Mouse (Mus musculus) hindbrain, embryonic 12.5 days (tissue): ENCODE measurements around the gene Hic1. TPM values are rescaled to one million over a fixed set of nuclear protein-coding genes. Genes with fewer than 3 reads are reported as not detected.

ENCODE experiments used
- ATAC-seq: fragments of 200-750 bp; cut with Nextera tagmentation; 2 replicates; pipeline ENCODE4 v1.8.0; 2017; ENCODE audit warnings: moderate TSS enrichment; ENCODE audit not compliant: low FRiP score
- H3K27ac ChIP-seq: fragments of 300-500 bp; sonication (generic); 2 replicates; pipeline ENCODE4 v1.5.1; 2016; ENCODE audit warnings: mild to moderate bottlenecking
- H3K27me3 ChIP-seq: fragments of 300-500 bp; sonication (generic); 2 replicates; pipeline ENCODE4 v1.6.1; 2016; ENCODE audit warnings: mild to moderate bottlenecking
- H3K36me3 ChIP-seq: fragments of 300-500 bp; sonication (generic); 2 replicates; pipeline ENCODE4 v1.6.1; 2016; ENCODE audit warnings: mild to moderate bottlenecking
- H3K4me1 ChIP-seq: fragments of 300-500 bp; sonication (generic); 2 replicates; pipeline ENCODE4 v1.6.1; 2016
- H3K4me2 ChIP-seq: fragments of 300-500 bp; sonication (generic); replicated peaks from 2 replicates; pipeline ENCODE4 v1.6.1; 2016; ENCODE audit warnings: mild to moderate bottlenecking
- H3K4me3 ChIP-seq: fragments of 300-500 bp; sonication (generic); 2 replicates; pipeline ENCODE4 v1.5.1; 2016; ENCODE audit warnings: mild to moderate bottlenecking
- H3K9ac ChIP-seq: fragments of 300-500 bp; sonication (generic); 2 replicates; pipeline ENCODE4 v1.6.1; 2016; ENCODE audit warnings: mild to moderate bottlenecking, moderate library complexity
- H3K9me3 ChIP-seq: fragments of 300-500 bp; sonication (generic); replicated peaks from 2 replicates; pipeline ENCODE4 v1.6.1; 2016; ENCODE audit warnings: mild to moderate bottlenecking
- WGBS: fragments of 180-500 bp; shearing (Covaris S2); methylation state at CpG from one replicate; pipeline ENCODE4 v1.1.7; 2016; 5-methylcytosine and 5-hydroxymethylcytosine counted together
- polyA plus RNA-seq: library from polyadenylated mRNA; unstranded; fragments of >200 nt; fragmentation: Nextera tagmentation; extraction: Ambion mirVana; gene quantifications from 2 replicates; pipeline ENCODE4 v1.2.1, GENCODE M21; 2016

The Hic1 gene
- polyA plus RNA-seq, 1 experiment from 2014 or later, result 11.3 TPM

GRCm38 (mm10) chr11:75201721-75202120 lies 32.4 kb upstream of the Hic1 start:
- Histone ChIP-seq H3K9me3 (no peaks in the 10 kb centered on the region), H3K4me2 (no peak overlapping the region), H3K9ac (no peak overlapping the region), H3K4me1 (peaks cover 13% of the 10 kb centered on the region; the same call in 1 of the 2 replicates), H3K36me3 (no peaks in the 10 kb centered on the region), H3K4me3 (no peak overlapping the region), H3K27me3 (peaks cover 40% of the 10 kb centered on the region), H3K27ac (no peak overlapping the region)
- 56% methylated on average over 8 of the region's 8 CpGs for WGBS
- ATAC-seq, result no peak

- WGBS, result 92% methylated on average over 12 of the region's 12 CpGs
- no peak overlapping the region for H3K4me2 ChIP-seq
- peaks cover 48% of the 10 kb centered on the region for H3K27me3 ChIP-seq
- H3K9me3 ChIP-seq, result no peaks in the 10 kb centered on the region
- no peak overlapping the region for H3K4me3 ChIP-seq
- H3K36me3 ChIP-seq, result no peaks in the 10 kb centered on the region
- no peak overlapping the region for H3K9ac ChIP-seq
- no peak for ATAC-seq
- H3K4me1 ChIP-seq, result peaks cover 16% of the 10 kb centered on the region; the same call in 1 of the 2 replicates
- H3K27ac ChIP-seq, result no peak overlapping the region
These were observed 31.6 kb upstream of the Hic1 start for GRCm38 (mm10) chr11:75200935-75201334.

GRCm38 (mm10) chr11:75199951-75200350 lies 30.6 kb upstream of the Hic1 start:
- Histone ChIP-seq H3K9ac (no peak overlapping the region), H3K9me3 (no peaks in the 10 kb centered on the region), H3K27ac (no peak overlapping the region), H3K4me3 (no peak overlapping the region), H3K27me3 (peaks cover 58% of the 10 kb centered on the region), H3K4me1 (peaks cover 22% of the 10 kb centered on the region), H3K36me3 (no peaks in the 10 kb centered on the region), H3K4me2 (no peak overlapping the region)
- 77% methylated on average over 5 of the region's 5 CpGs for WGBS
- ATAC-seq, result no peak

GRCm38 (mm10) chr11:75198792-75199191 lies 29.5 kb upstream of the Hic1 start:
- Histone ChIP-seq H3K4me1 (peaks cover 30% of the 10 kb centered on the region), H3K4me3 (no peak overlapping the region), H3K9me3 (no peaks in the 10 kb centered on the region), H3K9ac (no peak overlapping the region), H3K27ac (no peak overlapping the region), H3K4me2 (no peak overlapping the region), H3K27me3 (peaks cover 69% of the 10 kb centered on the region), H3K36me3 (no peaks in the 10 kb centered on the region)
- 60% methylated on average over 4 of the region's 4 CpGs for WGBS
- ATAC-seq, result no peak

- Histone ChIP-seq H3K27ac (no peak overlapping the region), H3K4me2 (no peak overlapping the region), H3K4me3 (no peak overlapping the region), H3K9ac (no peak overlapping the region), H3K36me3 (no peaks in the 10 kb centered on the region), H3K4me1 (peaks cover 38% of the 10 kb centered on the region), H3K27me3 (peaks cover 78% of the 10 kb centered on the region), H3K9me3 (no peaks in the 10 kb centered on the region)
- ATAC-seq, result no peak
- WGBS, result 20% methylated on average over 7 of the region's 7 CpGs
These were observed 28.6 kb upstream of the Hic1 start for GRCm38 (mm10) chr11:75197956-75198355.

GRCm38 (mm10) chr11:75196131-75196530 lies 26.8 kb upstream of the Hic1 start:
- no peak overlapping the region for H3K4me3 ChIP-seq
- peaks cover 35% of the 10 kb centered on the region for H3K4me1 ChIP-seq
- peaks cover 91% of the 10 kb centered on the region for H3K27me3 ChIP-seq
- no peak overlapping the region for H3K9ac ChIP-seq
- no peak for ATAC-seq
- peak overlapping the region; percentile 77; the same call in 1 of the 2 replicates for H3K4me2 ChIP-seq
- H3K9me3 ChIP-seq, result no peaks in the 10 kb centered on the region
- 53% methylated on average over 6 of the region's 6 CpGs for WGBS
- no peaks in the 10 kb centered on the region for H3K36me3 ChIP-seq
- no peak overlapping the region for H3K27ac ChIP-seq

GRCm38 (mm10) chr11:75194850-75195461 lies 25.6 kb upstream of the Hic1 start:
- H3K9me3 ChIP-seq, result no peaks in the 10 kb centered on the region
- H3K27ac ChIP-seq, result no peak overlapping the region
- no peak for ATAC-seq
- H3K4me3 ChIP-seq, result peak overlapping the region; percentile 48
- H3K4me2 ChIP-seq, result peak overlapping the region; percentile 77
- H3K27me3 ChIP-seq, result peaks cover 86% of the 10 kb centered on the region
- under 1% methylated on average over 37 of the region's 39 CpGs for WGBS
- H3K9ac ChIP-seq, result peak overlapping the region; percentile 57
- no peaks in the 10 kb centered on the region for H3K36me3 ChIP-seq
- peaks cover 38% of the 10 kb centered on the region for H3K4me1 ChIP-seq

- Histone ChIP-seq H3K4me2 (peak overlapping the region; percentile 77), H3K4me3 (peak overlapping the region; percentile 48), H3K4me1 (peaks cover 44% of the 10 kb centered on the region), H3K9me3 (no peaks in the 10 kb centered on the region), H3K27ac (0 out of 2 replicates have a peak overlapping the region, but pooled peaks have one; percentile 7), H3K36me3 (no peaks in the 10 kb centered on the region), H3K27me3 (peaks cover 81% of the 10 kb centered on the region), H3K9ac (peak overlapping the region; percentile 57)
- ATAC-seq, result no peak
- under 1% methylated on average over 52 of the region's 52 CpGs for whole genome bisulfite sequencing
These were observed 25.0 kb upstream of the Hic1 start for GRCm38 (mm10) chr11:75194121-75194849.

- peaks cover 46% of the 10 kb centered on the region for H3K4me1 ChIP-seq
- H3K27me3 ChIP-seq, result peaks cover 74% of the 10 kb centered on the region
- H3K4me2 ChIP-seq, result peak within 1 kb of the TSS; percentile 77
- WGBS, result under 1% methylated on average over 82 of the region's 84 CpGs
- 0 out of 2 replicates have a peak within 1 kb of the TSS, but pooled peaks have one; percentile 7 for H3K27ac ChIP-seq
- no peaks in the 10 kb centered on the region for H3K36me3 ChIP-seq
- peak within 1 kb of the TSS; percentile 48 for H3K4me3 ChIP-seq
- peak; percentile 35; the same call in 1 of the 2 replicates for ATAC-seq
- H3K9ac ChIP-seq, result peak within 1 kb of the TSS; percentile 57
- no peaks in the 10 kb centered on the region for H3K9me3 ChIP-seq
These were observed 24.1 kb upstream of the Hic1 start, which contains the start of gene Rtn4rl1 for GRCm38 (mm10) chr11:75193256-75194071. Rtn4rl1 (plus strand) TSS chr11:75193783.

GRCm38 (mm10) chr11:75192336-75193214 lies 23.3 kb upstream of the Hic1 start:
- peak overlapping the region; percentile 48 for H3K4me3 ChIP-seq
- H3K4me2 ChIP-seq, result peak overlapping the region; percentile 77
- H3K4me1 ChIP-seq, result peaks cover 46% of the 10 kb centered on the region
- WGBS, result 21% methylated on average over 13 of the region's 13 CpGs
- H3K27me3 ChIP-seq, result peaks cover 66% of the 10 kb centered on the region
- H3K9me3 ChIP-seq, result no peaks in the 10 kb centered on the region
- H3K36me3 ChIP-seq, result no peaks in the 10 kb centered on the region
- no peak overlapping the region for H3K27ac ChIP-seq
- ATAC-seq, result 0 out of 2 replicates have a peak, but pooled peaks have one; percentile 39
- peak overlapping the region; percentile 57; the same call in 1 of the 2 replicates for H3K9ac ChIP-seq

- Histone ChIP-seq H3K27ac (no peak overlapping the region), H3K4me2 (no peak overlapping the region), H3K9me3 (no peaks in the 10 kb centered on the region), H3K4me3 (no peak overlapping the region), H3K9ac (no peak overlapping the region), H3K36me3 (no peaks in the 10 kb centered on the region), H3K27me3 (peaks cover 58% of the 10 kb centered on the region), H3K4me1 (peaks cover 46% of the 10 kb centered on the region)
- 66% methylated on average over 6 of the region's 6 CpGs for WGBS
- no peak for ATAC-seq
These were observed 22.5 kb upstream of the Hic1 start for GRCm38 (mm10) chr11:75191841-75192240.
